Mouse (Mus musculus): Measurements from ENCODE around the gene Gpr89. TPM values are rescaled to one million over a fixed set of nuclear protein-coding genes. Genes with fewer than 3 reads are reported as not detected.

The Gpr89 gene
- polyA plus RNA-seq, 1 experiment from 2014 or later, result 47.9 TPM

- no peak for ATAC-seq (ENCODE audit: insufficient number of reproducible peaks, insufficient read depth, low FRiP score, low TSS enrichment, low read depth)
- H3K27me3 ChIP-seq, result no peaks in the 10 kb centered on the region
- H3K4me3 ChIP-seq, result no peak overlapping the region
- H3K9me3 ChIP-seq, result no peaks in the 10 kb centered on the region
- no peak overlapping the region for H3K4me2 ChIP-seq
- no peak overlapping the region for H3K27ac ChIP-seq
- no peaks in the 10 kb centered on the region for H3K36me3 ChIP-seq
- H3K9ac ChIP-seq, result no peak overlapping the region
- 91% methylated on average over 6 of the region's 6 CpGs for WGBS
- peaks cover 4% of the 10 kb centered on the region; the same call in 1 of the 2 replicates for H3K4me1 ChIP-seq
Measured at GRCm38 (mm10) chr3:96845191-96845590, 60.0 kb downstream of the Gpr89 start.

GRCm38 (mm10) chr3:96838996-96839645 lies 66.0 kb downstream of the Gpr89 start:
- H3K27ac ChIP-seq, result no peak overlapping the region
- 73% methylated on average over 7 of the region's 7 CpGs for WGBS
- no peak overlapping the region for H3K4me2 ChIP-seq
- H3K9ac ChIP-seq, result no peak overlapping the region
- no peaks in the 10 kb centered on the region for H3K36me3 ChIP-seq
- H3K4me3 ChIP-seq, result no peak overlapping the region
- ATAC-seq (ENCODE audit: insufficient number of reproducible peaks, insufficient read depth, low FRiP score, low TSS enrichment, low read depth), result no peak
- H3K9me3 ChIP-seq, result no peaks in the 10 kb centered on the region
- H3K27me3 ChIP-seq, result no peaks in the 10 kb centered on the region
- H3K4me1 ChIP-seq, result no peaks in the 10 kb centered on the region

GRCm38 (mm10) chr3:96836414-96836813 lies 68.7 kb downstream of the Gpr89 start:
- Histone ChIP-seq H3K9ac (no peak overlapping the region), H3K4me1 (no peaks in the 10 kb centered on the region), H3K4me2 (no peak overlapping the region), H3K9me3 (no peaks in the 10 kb centered on the region), H3K4me3 (no peak overlapping the region), H3K27me3 (no peaks in the 10 kb centered on the region), H3K36me3 (no peaks in the 10 kb centered on the region), H3K27ac (no peak overlapping the region)
- ATAC-seq (ENCODE audit: insufficient number of reproducible peaks, insufficient read depth, low FRiP score, low TSS enrichment, low read depth), result no peak
- 77% methylated on average over 2 of the region's 2 CpGs for WGBS

GRCm38 (mm10) chr3:96834587-96835348 lies 70.4 kb downstream of the Gpr89 start:
- H3K36me3 ChIP-seq, result no peaks in the 10 kb centered on the region
- H3K9ac ChIP-seq, result no peak overlapping the region
- H3K27me3 ChIP-seq, result no peaks in the 10 kb centered on the region
- H3K4me1 ChIP-seq, result no peaks in the 10 kb centered on the region
- no peak overlapping the region for H3K4me2 ChIP-seq
- no peak for ATAC-seq (ENCODE audit: insufficient number of reproducible peaks, insufficient read depth, low FRiP score, low TSS enrichment, low read depth)
- H3K27ac ChIP-seq, result no peak overlapping the region
- H3K9me3 ChIP-seq, result no peaks in the 10 kb centered on the region
- no peak overlapping the region for H3K4me3 ChIP-seq
- 81% methylated on average over 7 of the region's 7 CpGs for WGBS

- Histone ChIP-seq H3K27ac (no peak overlapping the region), H3K4me3 (no peak overlapping the region), H3K4me1 (no peaks in the 10 kb centered on the region), H3K9ac (no peak overlapping the region), H3K9me3 (no peaks in the 10 kb centered on the region), H3K36me3 (no peaks in the 10 kb centered on the region), H3K4me2 (no peak overlapping the region), H3K27me3 (no peaks in the 10 kb centered on the region)
- ATAC-seq (ENCODE audit: insufficient number of reproducible peaks, insufficient read depth, low FRiP score, low TSS enrichment, low read depth), result no peak
- WGBS, result 43% methylated on average over 5 of the region's 5 CpGs
Measured at GRCm38 (mm10) chr3:96832930-96833329, 72.2 kb downstream of the Gpr89 start.

- 84% methylated on average over 10 of the region's 10 CpGs for WGBS
- H3K4me1 ChIP-seq, result no peaks in the 10 kb centered on the region
- H3K9ac ChIP-seq, result no peak overlapping the region
- no peak for ATAC-seq (ENCODE audit: insufficient number of reproducible peaks, insufficient read depth, low FRiP score, low TSS enrichment, low read depth)
- no peak overlapping the region for H3K27ac ChIP-seq
- no peaks in the 10 kb centered on the region for H3K27me3 ChIP-seq
- H3K4me3 ChIP-seq, result no peak overlapping the region
- H3K9me3 ChIP-seq, result no peaks in the 10 kb centered on the region
- no peaks in the 10 kb centered on the region for H3K36me3 ChIP-seq
- no peak overlapping the region for H3K4me2 ChIP-seq
Measured at GRCm38 (mm10) chr3:96829856-96830255, 75.3 kb downstream of the Gpr89 start.

- no peak within 1 kb of the TSS for H3K4me2 ChIP-seq
- H3K36me3 ChIP-seq, result no peaks in the 10 kb centered on the region
- 58% methylated on average over 1 of the region's 1 CpGs for WGBS
- H3K27me3 ChIP-seq, result no peaks in the 10 kb centered on the region
- H3K27ac ChIP-seq, result no peak within 1 kb of the TSS
- H3K4me1 ChIP-seq, result no peaks in the 10 kb centered on the region
- no peak within 1 kb of the TSS for H3K9ac ChIP-seq
- no peaks in the 10 kb centered on the region for H3K9me3 ChIP-seq
- ATAC-seq (ENCODE audit: insufficient number of reproducible peaks, insufficient read depth, low FRiP score, low TSS enrichment, low read depth), result no peak
- H3K4me3 ChIP-seq, result no peak within 1 kb of the TSS
Measured at GRCm38 (mm10) chr3:96828984-96829383, 76.2 kb downstream of the Gpr89 start, which contains the start of the genes Pdzk1 and Cd160. Pdzk1 (plus strand) TSS chr3:96829284. Cd160 (minus strand) TSS chr3:96829351.

GRCm38 (mm10) chr3:96828308-96828864 lies 76.8 kb downstream of the Gpr89 start:
- Histone ChIP-seq H3K36me3 (no peaks in the 10 kb centered on the region), H3K27me3 (no peaks in the 10 kb centered on the region), H3K4me1 (no peaks in the 10 kb centered on the region), H3K27ac (no peak overlapping the region), H3K4me2 (no peak overlapping the region), H3K9me3 (no peaks in the 10 kb centered on the region), H3K4me3 (no peak overlapping the region), H3K9ac (no peak overlapping the region)
- 52% methylated on average over 15 of the region's 15 CpGs for WGBS
- ATAC-seq (ENCODE audit: insufficient number of reproducible peaks, insufficient read depth, low FRiP score, low TSS enrichment, low read depth), result no peak

- Histone ChIP-seq H3K27me3 (no peaks in the 10 kb centered on the region), H3K4me2 (no peak overlapping the region), H3K4me3 (no peak overlapping the region), H3K9me3 (no peaks in the 10 kb centered on the region), H3K4me1 (no peaks in the 10 kb centered on the region), H3K9ac (no peak overlapping the region), H3K27ac (no peak overlapping the region), H3K36me3 (no peaks in the 10 kb centered on the region)
- 47% methylated on average over 11 of the region's 11 CpGs for WGBS
- no peak for ATAC-seq (ENCODE audit: insufficient number of reproducible peaks, insufficient read depth, low FRiP score, low TSS enrichment, low read depth)
Measured at GRCm38 (mm10) chr3:96825261-96825660, 79.9 kb downstream of the Gpr89 start.

- Histone ChIP-seq H3K27me3 (no peaks in the 10 kb centered on the region), H3K4me1 (no peaks in the 10 kb centered on the region), H3K36me3 (no peaks in the 10 kb centered on the region), H3K9ac (no peak overlapping the region), H3K9me3 (no peaks in the 10 kb centered on the region), H3K4me3 (no peak overlapping the region), H3K27ac (no peak overlapping the region), H3K4me2 (no peak overlapping the region)
- no peak for ATAC-seq (ENCODE audit: insufficient number of reproducible peaks, insufficient read depth, low FRiP score, low TSS enrichment, low read depth)
- WGBS, result 81% methylated on average over 12 of the region's 12 CpGs
Measured at GRCm38 (mm10) chr3:96824614-96825013, 80.5 kb downstream of the Gpr89 start.

- no peak for ATAC-seq (ENCODE audit: insufficient number of reproducible peaks, insufficient read depth, low FRiP score, low TSS enrichment, low read depth)
- no peaks in the 10 kb centered on the region for H3K36me3 ChIP-seq
- H3K27me3 ChIP-seq, result no peaks in the 10 kb centered on the region
- H3K4me2 ChIP-seq, result no peak overlapping the region
- no peaks in the 10 kb centered on the region for H3K9me3 ChIP-seq
- WGBS, result 64% methylated on average over 3 of the region's 3 CpGs
- no peak overlapping the region for H3K27ac ChIP-seq
- no peaks in the 10 kb centered on the region for H3K4me1 ChIP-seq
- no peak overlapping the region for H3K4me3 ChIP-seq
- no peak overlapping the region for H3K9ac ChIP-seq
Measured at GRCm38 (mm10) chr3:96823701-96824100, 81.4 kb downstream of the Gpr89 start.

- Histone ChIP-seq H3K4me2 (no peak overlapping the region), H3K4me3 (no peak overlapping the region), H3K4me1 (no peaks in the 10 kb centered on the region), H3K27me3 (no peaks in the 10 kb centered on the region), H3K27ac (no peak overlapping the region), H3K9ac (no peak overlapping the region), H3K36me3 (no peaks in the 10 kb centered on the region), H3K9me3 (no peaks in the 10 kb centered on the region)
- WGBS, result 85% methylated on average over 4 of the region's 4 CpGs
- ATAC-seq (ENCODE audit: insufficient number of reproducible peaks, insufficient read depth, low FRiP score, low TSS enrichment, low read depth), result no peak
Measured at GRCm38 (mm10) chr3:96821581-96821980, 83.6 kb downstream of the Gpr89 start.
